Comparison of ENCODE assay signal across 19 mouse cellular contexts in the genomic region with DNA sequence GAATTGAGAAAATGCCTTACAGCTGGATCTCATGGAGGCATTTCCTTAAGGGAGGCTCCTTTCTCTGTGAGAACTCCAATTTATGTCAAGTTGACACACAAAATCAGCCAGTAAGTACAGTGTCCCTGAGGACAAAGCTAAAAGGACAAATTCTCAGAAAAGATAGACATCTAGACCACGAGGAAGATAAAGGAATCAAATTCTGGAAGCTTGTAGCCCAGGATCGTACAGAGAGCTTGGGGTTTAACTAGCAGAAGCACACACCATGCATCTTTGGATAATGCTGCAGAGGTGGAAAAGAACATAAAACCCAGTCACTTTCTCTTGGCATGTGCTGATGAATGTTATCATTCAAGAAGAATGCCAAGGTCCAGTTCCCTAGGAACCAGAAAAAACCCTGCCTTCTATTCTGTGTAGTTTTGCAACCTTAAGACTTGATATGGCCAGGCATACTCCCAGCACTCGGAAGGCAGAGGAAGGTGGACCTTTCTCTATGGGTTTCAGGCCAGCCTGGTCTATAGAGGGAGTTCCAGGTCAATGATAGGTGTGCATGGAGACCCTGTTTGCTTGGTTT.
"Had no signal": no experiment of that assay in that cellular context is flagged by ENCODE, and none has a peak within 500 bp of the region (broad histone marks: within the 10 kb centered on the region; RNA-seq: fewer than 3 reads in every experiment).

No protein-coding gene starts in this region.

- H3K4me1 ChIP-seq: limb, embryonic 12.5 days; limb, embryonic 15.5 days; midbrain, embryonic 12.5 days; neural tube, embryonic 13.5 days; stomach, embryonic 15.5 days had no signal

- H3K27me3 ChIP-seq: limb, embryonic 12.5 days; limb, embryonic 15.5 days; midbrain, embryonic 12.5 days; neural tube, embryonic 13.5 days; stomach, embryonic 15.5 days had no signal

- H3K4me3 ChIP-seq: limb, embryonic 12.5 days; limb, embryonic 15.5 days; midbrain, embryonic 12.5 days; myocyte; neural tube, embryonic 13.5 days; stomach, embryonic 15.5 days had no signal

- H3K36me3 ChIP-seq: limb, embryonic 12.5 days; limb, embryonic 15.5 days; midbrain, embryonic 12.5 days; neural tube, embryonic 13.5 days; stomach, embryonic 15.5 days had no signal

- DNase-seq: kidney, postnatal 14 days; kidney, postnatal 4 days; left cerebral cortex, postnatal 4 days; liver, postnatal 0 days; lung, embryonic 14.5 days; retina, postnatal 1 day; right cerebral cortex, postnatal 25 days; spleen, adult 18-20 months; thymus, adult 2 months; thymus, postnatal 14 days; thymus, postnatal 4 days had no signal

- ATAC-seq: liver, postnatal 0 days; lung, postnatal 0 days; midbrain, embryonic 16.5 days had no signal

- H3K9me3 ChIP-seq: limb, embryonic 12.5 days; limb, embryonic 15.5 days; midbrain, embryonic 12.5 days; neural tube, embryonic 13.5 days; stomach, embryonic 15.5 days had no signal
